Mouse (Mus musculus) cerebellum, adult 9-10 months (tissue): Measurements from ENCODE around the gene Tmem87a.

Source experiments
- DNase-seq: peaks from one replicate; pipeline ENCODE4 v3.0.0; 2022

Gene Tmem87a

GRCm38 (mm10) chr2:120403986-120404822 lies at the start of gene Tmem87a:
Gene Tmem87a (minus strand): TSS chr2:120404113.
- peak; percentile 96 for DNase-seq

GRCm38 (mm10) chr2:120452600-120452999 lies 48.7 kb upstream of the Tmem87a start:
- no peak for DNase-seq

DNA sequence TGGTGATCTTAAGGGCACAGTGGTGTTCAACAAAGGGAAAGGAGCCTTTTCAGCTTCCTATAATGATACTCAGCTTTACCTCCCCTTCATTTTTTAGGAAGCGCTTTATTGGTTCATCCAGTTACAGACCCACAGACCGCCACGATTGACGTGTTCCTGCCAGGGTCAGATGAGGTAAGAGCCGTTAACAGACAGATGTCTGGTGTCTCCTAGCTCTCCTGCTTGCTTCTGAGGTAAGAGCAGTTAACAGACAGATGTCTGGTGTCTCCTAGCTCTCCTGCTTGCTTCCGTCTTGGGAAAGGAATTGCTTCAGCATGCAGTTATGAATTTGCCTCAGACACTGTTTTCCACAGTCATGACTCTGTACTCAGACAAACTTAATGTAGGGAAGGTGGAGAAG lies 46.8 kb upstream of the Tmem87a start:
- DNase-seq, result no peak

DNA sequence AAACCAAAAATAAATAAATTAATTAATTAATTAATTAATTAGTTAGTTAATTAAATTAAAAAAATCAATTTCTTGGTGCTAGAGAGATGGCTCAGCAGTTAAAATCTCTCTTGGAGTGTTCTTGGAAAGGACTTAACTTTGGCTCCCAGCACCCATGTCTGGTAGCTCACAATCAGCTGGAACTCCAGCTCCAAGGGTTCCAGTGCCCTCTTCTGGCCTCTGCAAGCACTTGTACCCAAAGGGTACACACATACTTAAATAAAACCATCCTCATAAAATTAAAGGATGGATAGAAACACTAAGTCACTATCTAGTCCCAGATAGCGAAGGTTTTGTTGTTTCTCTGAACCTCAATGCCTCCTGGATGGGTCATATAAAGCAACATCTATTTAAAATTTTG lies 43.4 kb upstream of the Tmem87a start:
- no peak for DNase-seq

DNA sequence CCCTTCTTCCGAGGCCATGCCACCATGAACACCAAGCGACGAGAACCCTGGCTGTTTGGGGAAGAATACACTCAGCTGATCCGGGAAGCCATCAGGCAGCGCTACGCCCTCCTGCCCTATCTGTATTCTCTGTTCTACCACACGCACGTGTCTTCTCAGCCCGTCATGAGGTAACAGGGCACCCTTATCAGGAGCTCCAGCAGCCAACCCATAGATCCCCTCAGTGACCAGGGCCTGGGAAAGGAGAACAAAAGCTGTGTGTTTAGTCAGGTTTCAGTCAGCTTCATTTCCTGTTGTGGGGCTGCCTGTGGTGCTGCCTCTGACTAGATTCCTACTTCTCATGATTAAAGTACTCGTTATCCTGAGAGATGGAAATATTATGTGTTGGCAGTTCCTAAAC lies 42.5 kb upstream of the Tmem87a start:
- no peak for DNase-seq

- no peak for DNase-seq
These were observed 40.6 kb upstream of the Tmem87a start for GRCm38 (mm10) chr2:120444486-120444885.

DNA sequence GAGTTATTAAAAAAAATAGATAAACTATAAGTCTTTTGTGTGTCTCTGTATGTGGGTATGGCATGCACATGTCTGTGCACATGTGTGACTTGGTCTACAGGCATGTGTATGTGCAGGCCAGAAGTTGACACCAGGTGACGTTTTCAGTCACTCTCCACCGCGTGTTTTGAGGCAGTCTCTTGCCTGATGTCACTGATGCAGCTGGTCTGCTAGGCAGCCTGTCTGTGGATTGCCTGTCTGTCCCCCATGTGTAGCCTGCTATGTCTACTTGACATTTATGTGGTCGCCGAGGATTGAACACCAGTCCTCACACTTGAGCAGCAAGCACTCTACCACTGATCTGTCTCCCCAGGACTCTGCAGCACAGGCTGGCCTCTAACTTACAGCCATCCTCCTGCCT lies 20.5 kb upstream of the Tmem87a start:
- DNase-seq, result no peak

- peak; percentile 87 for DNase-seq
These were observed 11.0 kb upstream of the Tmem87a start for GRCm38 (mm10) chr2:120414738-120415414.

DNA sequence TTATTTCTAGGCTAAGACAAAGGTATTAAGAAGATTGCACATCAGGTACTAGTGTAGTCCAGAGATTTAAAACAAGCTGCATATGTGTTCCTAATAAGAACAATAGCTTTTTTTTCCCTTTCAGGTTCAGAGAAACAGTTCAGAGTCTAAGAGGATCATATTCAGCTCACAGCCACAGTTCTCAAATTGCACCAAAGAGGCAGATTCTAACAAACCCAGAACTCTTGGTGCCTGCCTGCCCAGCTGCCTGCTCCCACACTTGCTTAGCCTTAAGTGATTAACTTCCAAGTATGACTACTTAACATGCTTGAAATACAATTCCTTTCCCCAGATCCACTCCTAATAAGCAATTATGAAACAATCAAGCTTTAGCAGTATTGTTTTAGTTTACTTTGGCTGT lies 10.2 kb upstream of the Tmem87a start:
- DNase-seq, result no peak

DNA sequence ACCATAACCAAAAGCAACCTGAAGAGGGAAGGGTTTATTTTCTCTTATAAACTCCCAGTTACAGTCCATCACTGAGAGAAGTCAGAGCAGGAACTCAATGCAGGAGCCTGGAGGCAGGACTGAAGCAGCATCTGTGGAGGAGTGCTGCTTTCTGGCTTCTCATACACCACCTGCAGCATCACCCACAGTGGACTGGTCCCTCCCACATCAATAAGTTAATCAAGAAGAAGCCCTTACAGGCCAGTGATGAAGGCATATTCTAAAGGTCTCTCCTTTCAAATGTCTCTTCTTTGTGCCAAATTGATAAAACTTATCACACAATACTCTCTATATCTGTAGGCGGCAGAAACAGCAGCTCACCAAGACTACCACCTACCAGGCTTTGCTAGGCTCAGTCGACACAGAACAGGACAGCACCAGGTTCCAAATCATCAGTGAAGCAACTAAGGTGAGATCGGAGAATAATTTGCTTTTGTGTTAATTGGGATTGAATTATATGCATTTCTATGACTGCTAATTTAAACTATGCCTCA lies 7.2 kb upstream of the Tmem87a start:
- DNase-seq, result no peak

- DNase-seq, result peak; percentile 27
These were observed 1.2 kb upstream of the Tmem87a start for GRCm38 (mm10) chr2:120404823-120405765.

DNA sequence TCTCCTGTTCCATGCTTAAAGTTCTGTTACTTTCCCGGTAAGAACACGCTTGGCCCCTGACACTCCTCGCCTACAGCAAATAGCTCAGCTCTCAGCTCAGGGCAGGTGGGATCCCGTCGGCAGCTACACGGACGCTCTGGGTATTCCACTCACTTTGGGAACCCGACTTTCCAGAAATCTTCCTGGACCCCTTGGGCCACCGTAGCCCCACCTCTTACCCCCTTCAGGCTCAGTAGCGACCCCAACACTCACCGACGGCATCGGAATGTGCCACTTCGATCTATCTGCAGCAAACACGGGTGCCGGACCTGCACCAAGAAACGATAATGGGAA lies 294 bp downstream of the Tmem87a start, which contains the start of gene Ganc:
Gene Ganc, plus strand, starts transcription at position 244 of the 333 bp plus-strand sequence.
- no peak for DNase-seq

DNA sequence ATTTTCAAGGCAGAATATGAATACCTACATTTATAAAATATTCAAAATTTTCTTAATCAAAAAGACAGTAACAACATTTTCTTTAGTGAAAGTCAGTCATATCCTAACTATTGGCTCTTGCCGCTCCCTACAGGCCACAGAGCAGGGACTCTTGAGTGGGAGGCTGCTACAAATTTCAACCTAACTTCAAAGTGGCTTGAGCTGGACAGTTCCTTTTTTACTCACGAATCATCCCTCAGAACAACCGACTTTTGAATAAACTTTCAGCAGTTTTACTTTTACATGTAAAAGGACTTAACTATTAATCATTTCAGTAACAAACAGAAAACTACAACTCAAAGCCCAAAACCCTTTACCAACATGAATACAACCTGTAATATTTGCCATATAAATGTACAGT lies 1.1 kb downstream of the Tmem87a start:
- no peak for DNase-seq

GRCm38 (mm10) chr2:120397951-120398350 lies 6.0 kb downstream of the Tmem87a start:
- DNase-seq, result no peak

DNA sequence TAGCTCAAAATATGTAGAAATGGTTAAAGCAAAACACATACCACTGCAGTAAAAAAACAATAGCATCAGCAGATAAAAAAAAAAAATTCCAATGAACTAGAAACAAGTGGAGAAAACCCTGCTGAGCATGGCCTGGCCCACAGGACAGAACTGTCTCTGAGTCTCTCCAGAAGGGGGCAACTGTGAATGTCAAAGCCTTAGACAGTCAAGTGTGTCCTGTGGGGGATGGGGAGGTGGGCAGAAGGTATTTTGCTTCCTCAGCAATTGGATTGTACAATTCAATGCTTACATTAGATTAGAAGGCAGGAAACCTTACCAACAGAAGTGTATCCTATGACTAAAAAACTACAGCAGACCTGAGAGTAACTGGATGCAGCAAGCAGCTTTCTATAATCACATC lies 11.5 kb downstream of the Tmem87a start:
- DNase-seq, result no peak

DNA sequence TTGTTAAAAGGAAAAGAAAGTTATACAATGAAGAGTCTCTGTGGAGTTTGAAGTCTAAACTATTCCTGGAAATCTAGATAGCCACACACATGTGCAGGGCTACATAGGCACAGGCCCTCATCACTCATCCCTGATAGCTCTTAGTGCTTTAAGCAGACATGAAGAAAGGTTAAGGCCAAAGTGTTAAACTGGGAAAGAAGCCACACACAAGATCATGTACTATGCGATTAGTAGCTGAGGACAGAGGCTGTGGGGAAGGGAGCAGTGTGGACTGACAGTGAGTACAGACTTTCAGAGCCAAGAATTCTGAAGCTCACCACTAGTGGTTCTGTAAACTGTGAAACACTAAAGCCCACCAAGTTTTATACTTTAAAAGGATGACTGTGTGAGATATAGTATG lies 13.0 kb downstream of the Tmem87a start:
- no peak for DNase-seq

GRCm38 (mm10) chr2:120389376-120389775 lies 14.5 kb downstream of the Tmem87a start:
- no peak for DNase-seq

DNA sequence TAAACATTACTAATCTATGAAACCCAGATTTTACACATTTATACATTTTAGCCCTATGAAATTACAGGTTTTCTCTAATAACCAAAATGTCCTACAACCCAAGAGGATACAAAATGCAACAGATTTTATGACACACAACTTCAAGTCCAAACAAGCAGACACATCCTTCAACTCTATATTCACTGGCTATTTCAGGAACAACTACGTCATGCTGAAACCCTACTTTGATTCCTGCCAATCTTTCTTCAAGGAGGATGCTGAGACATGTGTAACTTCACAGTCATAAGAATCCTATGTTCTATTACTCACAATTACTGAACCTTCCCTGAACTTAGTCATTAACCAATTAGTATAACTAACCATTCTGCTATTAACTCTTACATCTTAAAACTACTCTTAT lies 16.6 kb downstream of the Tmem87a start:
- DNase-seq, result no peak

DNA sequence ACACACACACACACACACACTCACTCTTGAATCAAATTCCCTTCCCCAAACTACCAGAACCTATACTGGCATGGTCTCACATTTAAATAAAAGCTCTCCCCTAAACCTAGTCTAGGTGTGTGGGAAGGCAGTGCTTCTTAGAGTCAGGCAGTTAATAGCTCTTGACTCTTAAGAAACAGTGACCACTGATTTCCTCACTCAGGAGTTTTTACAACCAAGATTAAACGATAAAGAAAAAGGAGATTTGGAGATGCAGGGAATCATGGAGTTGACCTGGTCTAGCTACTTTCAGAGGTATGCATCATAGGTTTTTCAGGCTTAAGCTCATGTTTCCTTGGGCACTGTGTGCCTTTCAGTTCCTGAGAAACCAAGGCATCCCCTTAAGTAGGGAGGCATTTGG lies 17.6 kb downstream of the Tmem87a start:
- no peak for DNase-seq

- DNase-seq, result peak; percentile 48
These were observed 30.1 kb downstream of the Tmem87a start for GRCm38 (mm10) chr2:120373858-120374257.

DNA sequence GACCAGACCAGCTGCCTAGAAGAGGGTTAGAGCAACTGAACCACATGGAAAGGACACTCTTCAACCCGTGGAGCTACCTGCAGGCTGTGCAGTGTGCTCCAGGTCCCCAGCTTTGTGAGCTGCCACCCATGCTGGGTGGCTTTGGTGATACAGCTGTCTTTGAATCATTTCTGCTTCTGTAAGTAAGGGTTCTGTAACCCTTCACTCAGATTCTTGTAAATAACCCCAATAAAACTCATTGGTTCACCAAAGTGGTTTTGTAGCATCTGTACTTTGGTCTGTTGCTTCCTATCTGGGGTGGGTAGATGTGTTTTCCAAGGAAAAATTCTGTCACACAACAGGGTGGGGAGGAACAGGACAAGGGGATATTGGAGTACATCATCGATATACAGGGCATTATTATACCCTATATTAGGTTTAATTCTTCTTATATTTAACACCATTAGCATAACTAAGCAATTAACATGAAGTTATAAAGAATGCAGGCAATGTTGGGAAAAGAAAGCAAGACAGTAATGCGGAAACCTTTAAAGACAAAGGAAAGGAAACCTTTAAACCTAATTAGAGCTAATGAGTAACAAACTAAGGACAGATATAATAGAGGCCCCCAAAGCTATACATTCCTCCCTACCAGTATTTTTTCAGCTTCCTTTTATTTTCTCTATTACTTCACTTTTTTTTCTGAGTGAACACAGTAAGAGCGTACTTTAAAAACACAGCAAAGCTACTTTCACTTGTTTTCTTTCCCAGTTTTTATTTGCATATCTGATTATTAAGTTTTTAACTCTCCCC lies 36.3 kb downstream of the Tmem87a start:
- DNase-seq, result no peak

DNA sequence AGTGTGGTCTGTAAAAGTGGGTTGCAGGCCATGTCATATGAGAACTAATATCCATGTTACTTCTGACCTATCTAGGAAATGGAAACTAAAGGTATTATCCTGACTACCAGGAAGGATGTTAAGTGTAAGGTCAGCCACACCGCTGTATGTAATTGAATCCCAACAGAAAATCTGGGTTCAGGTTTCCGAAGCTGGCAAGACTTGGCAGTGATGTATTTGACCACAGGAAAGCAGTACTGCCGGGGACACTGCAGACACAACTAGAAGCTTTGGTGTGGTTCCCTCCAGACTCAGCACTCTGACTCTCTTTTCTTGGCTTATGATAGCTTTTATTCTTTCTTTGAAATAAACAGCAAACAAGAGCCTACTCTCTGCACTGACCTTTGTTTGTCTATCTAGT lies 37.4 kb downstream of the Tmem87a start:
- DNase-seq, result no peak
